Mouse (Mus musculus): ENCODE data around the gene Nol10.
A peak's percentile ranks its signal among the peaks of the same experiment; 100 is the strongest.
"Not testable (repeated sequence)": the region's sequence is repeated elsewhere in the genome, so short reads cannot be mapped to it uniquely, and the experiment has no call there.

Gene Nol10

DNA sequence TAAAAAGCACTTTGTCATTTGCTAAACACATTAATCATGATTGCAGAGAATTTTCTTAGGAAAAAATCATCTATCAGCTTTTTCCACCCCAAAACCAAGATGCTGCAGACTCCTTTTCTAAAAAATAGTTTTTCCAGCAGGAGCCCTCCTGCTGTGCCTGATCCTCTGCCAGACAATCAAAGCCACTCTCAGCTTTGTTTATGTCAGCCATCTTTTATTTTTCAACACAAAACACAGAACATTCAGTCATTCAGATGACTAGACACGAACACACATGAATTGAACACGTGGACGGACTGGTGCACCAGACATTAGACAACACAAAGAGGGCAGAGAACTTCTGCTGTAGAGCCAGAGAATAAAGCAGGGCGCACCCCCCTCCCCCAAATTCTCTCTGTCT is 115.4 kb downstream of the Nol10 start:
- DNase-seq (ENCODE audit: low read depth) = no peak

DNA sequence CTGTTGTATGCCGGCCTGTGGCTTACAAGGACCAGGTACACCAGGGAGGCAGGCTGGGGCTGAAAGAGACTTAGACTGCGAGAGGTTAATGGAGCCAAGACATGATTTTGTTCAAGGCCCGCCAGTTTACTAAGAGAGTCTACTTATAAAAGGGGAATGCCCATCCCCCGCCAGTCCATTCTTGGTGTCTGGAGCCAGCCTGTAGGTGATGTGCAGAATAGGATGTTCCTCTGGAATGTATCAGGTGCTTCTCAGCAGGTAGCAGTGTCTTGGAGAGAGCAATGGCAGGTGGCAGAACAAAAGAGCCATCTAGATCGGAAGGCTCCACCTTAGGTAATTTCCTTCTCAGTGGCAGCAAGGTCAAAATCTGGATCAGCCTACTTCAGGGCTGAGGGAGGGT is 116.3 kb downstream of the Nol10 start:
- not testable (repeated sequence) for DNase-seq (ENCODE audit: low read depth)

DNA sequence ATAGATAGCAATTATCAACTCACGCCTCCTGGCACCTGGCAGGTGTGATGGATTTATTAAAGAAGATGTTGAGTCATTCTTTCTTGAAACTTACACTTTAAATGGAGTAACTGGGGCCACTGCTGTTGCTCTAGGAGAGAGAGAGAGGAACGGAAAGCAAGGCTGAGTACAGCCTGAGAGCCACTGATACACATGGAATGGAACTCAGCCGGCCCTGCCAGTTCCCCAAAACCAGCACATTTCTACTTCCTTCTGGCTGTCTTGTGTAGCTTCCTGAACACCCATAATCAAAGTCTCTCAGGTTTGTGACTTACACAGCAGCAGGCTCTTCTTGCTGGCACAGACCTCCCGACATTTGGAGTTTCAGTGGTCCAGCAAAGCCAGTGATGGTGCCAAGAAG is 118.5 kb downstream of the Nol10 start:
- no peak for DNase-seq (ENCODE audit: low read depth)

DNA sequence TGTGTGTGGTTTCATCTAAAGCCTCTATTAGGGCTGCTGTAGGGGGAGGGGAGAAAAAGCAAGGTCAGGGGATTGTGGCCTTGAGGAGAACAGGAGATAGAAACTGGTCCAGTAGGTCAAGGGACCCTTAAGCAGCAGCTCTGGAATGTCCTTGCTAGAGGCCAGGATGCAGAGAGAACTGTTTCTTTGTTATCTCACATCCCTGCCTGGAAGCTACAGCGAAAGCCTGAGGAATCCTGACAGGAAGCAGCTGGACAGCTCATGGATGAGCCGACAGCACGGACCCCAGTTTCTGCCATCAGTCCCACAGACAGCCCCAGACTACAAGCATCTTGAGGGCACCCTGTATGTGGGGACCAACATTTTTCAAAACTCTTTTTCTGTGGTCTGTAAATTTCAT is 120.1 kb downstream of the Nol10 start:
- DNase-seq (ENCODE audit: low read depth) = no peak

DNA sequence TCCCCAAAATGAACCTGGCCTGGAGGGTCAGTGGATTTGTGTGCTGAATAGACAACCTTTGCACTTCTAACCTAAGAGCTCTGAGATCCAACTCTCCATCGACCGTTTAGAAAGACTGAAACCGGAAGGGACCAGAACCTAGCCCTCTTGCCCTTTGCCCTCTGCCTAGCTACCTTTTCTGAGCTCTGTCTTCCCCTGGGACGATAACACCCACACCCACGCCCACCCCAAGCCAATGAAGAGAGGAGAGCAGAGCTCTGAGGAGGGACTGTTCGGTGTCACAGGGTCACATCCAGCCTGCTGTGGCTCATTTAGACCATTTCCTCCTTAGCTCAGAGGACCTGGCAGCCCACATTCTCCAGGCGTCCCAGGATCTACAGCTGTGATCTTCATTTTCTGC is 121.6 kb downstream of the Nol10 start:
- DNase-seq (ENCODE audit: low read depth) = no peak

DNA sequence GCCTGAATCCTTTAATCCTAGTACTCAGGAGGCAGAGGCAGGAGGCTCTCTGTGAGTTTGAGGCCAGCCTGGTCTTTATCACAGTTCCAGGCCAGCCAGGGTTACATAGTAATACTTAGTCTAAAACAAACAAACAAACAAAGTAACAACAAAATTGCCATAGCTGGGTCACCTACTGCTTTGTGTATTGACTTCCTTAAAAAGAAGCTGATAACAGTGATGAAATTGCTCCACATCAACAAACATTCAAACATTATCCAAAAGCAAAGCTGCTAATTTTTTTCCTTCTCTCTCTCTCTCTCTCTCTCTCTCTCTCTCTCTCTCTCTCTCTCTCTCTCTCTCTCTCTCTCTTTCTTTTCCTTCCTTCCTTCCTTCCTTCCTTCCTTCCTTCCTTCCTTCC is 122.3 kb downstream of the Nol10 start:
- not testable (repeated sequence) for DNase-seq (ENCODE audit: low read depth)

DNA sequence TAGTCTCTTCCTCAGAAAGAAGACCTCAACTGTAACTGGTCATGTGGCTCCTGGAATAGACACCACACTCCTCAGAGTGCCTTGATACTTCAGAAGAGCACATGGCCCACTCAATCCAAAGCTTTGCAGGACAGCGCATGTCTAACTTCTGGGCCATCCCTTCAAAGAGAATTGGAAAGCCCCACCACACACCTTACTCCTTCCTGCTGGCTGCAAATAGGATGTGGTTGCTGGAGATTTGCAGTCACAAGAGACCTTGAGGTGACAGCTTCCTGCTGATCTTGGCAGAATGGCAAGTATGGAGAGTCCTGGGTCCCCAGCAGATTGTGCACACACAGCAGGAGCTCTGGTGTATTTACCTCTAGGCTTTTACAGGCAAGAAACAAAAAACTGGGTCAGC is 123.1 kb downstream of the Nol10 start:
- DNase-seq (ENCODE audit: low read depth) = peak; percentile 8

DNA sequence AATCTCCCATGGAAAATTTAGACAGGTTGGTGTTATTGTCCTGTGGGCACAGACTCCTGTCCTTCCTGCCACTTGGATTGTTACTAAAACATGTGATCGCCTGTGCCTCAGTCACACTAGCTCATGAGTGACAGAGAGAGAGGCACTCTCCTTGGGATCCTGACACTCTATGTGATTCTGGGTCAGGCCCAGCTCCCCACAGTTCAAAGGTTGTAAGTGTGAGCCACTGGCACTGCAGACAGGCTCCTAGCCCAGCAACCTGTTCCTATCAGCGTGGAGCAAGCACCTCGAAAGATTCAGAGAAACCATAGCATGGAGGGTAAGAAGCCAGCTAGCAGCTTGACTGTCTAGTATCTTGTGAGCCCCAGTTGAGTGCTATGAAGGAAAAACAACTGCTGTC is 124.9 kb downstream of the Nol10 start:
- DNase-seq (ENCODE audit: low read depth) = no peak

DNA sequence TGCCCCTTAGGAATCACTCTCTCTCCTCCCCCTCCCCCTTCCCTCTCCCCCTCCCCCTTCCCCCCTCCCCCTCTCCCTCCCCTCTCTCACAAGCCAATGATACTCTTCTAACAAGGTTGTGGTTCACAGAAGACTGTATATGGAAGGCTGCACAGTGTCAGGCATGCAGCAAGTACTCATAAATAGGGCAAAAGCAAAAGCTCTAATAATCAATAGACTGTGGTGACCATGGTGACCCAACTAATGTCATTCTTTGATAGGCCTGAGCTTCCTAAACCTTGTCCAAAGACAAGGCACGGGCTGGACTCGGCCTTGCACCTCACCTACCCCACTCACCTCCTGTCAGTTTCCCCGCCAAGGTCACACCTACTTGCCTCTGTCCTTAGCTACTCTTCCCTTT is 125.6 kb downstream of the Nol10 start:
- no peak for DNase-seq (ENCODE audit: low read depth)

DNA sequence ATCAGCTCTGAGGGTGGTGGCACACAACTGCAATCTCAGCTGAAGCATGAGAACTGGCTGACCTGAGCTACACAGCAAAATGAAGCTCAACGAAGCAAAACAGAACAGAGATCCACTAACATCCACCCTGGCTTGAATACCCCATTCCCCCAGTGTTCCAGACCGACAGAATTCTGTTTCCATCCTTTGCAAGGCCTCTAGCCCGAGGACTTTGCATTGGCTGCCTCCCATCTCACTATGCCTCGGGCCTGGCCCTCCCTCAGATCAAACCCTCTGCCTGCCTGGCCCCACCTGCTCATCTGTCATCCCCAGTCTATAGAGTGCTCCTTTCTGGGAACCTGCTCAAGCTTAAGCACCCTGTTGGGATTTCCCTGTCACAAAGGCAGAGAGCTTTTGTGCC is 126.4 kb downstream of the Nol10 start:
- no peak for DNase-seq (ENCODE audit: low read depth)

DNA sequence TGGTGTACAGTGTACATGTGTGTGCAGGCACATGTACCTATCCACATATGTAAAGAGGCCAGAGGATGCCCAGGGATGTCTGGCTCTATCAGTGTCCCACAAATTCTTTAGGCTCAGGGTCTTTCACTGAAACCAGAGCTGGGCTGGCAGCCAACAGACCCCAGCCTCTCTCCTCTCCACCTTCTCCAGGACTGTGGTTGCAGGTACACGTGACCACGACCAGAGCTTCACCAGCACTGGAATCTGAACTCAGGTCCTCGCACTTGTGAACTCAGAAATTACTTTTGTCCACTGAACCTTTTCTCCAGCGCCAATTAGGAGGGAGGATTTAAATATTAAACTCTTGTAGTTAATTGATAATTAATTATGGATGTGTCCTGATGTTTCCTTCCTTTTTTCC is 126.9 kb downstream of the Nol10 start:
- no peak for DNase-seq (ENCODE audit: low read depth)

DNA sequence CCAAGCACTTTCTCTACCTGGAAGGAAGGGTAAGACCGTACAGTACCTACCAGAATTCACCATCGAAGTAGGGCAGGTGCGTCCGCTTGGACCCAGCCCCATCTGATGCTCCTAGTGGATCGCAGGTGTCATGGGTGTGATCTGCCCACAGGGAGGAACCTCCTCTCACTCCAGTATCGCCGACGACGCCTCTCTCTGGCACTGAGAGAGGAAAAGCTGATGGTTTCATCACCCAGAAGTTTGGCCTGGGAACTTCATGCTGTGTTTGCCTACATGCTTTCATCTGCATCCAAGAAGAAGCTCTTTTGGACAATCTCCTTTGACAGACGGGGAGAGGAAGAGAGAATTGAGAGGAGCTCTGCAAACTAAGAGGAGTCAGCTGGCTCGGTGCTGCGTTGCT is 129.9 kb downstream of the Nol10 start:
- DNase-seq (ENCODE audit: low read depth) = no peak

DNA sequence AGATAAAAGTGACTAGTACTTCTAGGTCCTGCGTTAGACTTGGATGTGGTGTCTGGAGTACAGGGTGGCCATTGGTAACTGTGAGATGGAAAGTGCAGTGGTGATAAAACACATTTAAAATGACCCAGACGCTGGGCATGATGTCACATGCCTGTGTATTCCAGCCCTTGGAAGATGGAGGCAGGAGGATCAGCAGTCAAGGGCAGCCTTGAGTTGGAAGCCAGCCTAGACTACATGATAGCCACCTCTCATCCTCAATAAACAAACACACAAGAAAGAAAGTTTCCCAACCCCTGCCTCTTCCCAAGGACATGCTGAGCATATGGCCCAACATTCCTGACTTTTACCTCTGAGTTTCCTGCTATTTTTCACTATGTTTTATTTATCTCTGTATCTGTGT is 130.6 kb downstream of the Nol10 start:
- DNase-seq (ENCODE audit: low read depth) = no peak

Data from 416B (cell line).